Mouse (Mus musculus): ENCODE data around the gene Fcgrt. TPM values are rescaled to one million over a fixed set of nuclear protein-coding genes. Genes with fewer than 3 reads are reported as not detected.
A peak's percentile ranks its signal among the peaks of the same experiment; 100 is the strongest.
"Not testable (repeated sequence)": the region's sequence is repeated elsewhere in the genome, so short reads cannot be mapped to it uniquely, and the experiment has no call there.

Fcgrt gene
- total RNA-seq, 2 experiments from 2014 or later: 19.6 to 20.1 TPM

- DNase-seq (ENCODE audit: low spot score in 2 of 2): no peak
These were observed 28.2 kb upstream of the Fcgrt start for GRCm38 (mm10) chr7:45131850-45132249.

DNA sequence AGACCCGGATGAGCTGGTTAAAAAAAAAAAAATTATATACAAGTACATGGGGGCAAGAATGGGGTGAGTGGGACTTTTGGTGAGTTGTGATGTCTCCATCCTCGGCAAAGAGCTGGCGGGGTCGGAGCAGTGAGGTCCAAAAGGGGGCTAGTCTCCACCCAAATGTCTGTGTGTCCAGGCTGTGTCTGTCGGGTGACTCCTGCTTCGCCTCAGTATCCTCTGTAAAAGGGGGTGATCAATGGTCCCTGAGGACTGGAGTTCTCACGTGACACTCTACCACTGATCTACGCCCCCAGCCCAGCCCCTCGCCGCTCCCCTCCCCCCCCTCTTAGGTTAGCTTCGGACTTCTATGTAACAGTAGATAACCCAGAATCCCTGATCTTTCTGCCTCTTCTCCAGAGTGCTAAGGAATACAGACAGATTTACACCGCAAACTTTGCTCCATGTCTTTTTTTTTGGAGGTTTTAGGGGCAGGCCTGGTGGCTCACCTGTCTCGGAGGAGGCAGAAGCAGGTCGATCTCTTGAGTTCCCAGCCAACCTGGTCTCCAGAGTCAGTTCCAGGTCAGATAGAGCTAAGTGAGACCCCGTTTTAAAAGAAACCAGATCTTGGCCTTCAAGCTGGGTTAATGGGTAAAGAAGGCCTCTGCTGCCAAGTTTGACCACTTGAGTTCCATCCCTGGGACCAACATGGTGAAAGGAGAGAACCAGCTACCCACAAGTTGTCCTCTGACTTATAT is 26.3 kb upstream of the Fcgrt start:
- no peak for DNase-seq (ENCODE audit: low spot score in 2 of 2)

DNA sequence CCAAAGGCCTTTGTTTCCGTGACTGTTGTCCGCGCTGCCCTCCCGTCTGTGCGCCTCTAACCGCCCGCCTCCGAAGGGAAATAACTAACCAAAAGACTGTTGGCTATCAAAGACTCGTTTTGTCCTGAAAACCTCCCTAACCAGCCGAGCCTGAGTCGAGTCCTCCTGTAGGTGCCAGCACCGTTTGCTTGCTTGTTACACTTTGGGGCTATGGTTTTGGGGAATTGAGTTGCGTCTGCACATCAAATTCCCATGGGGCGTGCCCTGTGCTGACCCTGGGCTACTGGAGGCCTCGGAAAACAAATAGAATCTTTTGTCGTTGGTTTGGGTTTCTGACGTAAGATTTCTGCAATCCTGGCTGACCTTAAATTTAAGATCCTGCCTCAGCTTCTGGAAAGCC is 25.7 kb upstream of the Fcgrt start:
- no peak for DNase-seq (ENCODE audit: low spot score in 2 of 2)

GRCm38 (mm10) chr7:45128624-45129246 is 25.1 kb upstream of the Fcgrt start, which contains the start of gene Rpl13a:
Gene Rpl13a (minus strand): TSS chr7:45128761.
- peak; percentile 98 to 99 for DNase-seq (ENCODE audit: low spot score in 2 of 2)

GRCm38 (mm10) chr7:45127700-45128224 is 24.1 kb upstream of the Fcgrt start:
- no peak for DNase-seq (ENCODE audit: low spot score in 2 of 2)

DNA sequence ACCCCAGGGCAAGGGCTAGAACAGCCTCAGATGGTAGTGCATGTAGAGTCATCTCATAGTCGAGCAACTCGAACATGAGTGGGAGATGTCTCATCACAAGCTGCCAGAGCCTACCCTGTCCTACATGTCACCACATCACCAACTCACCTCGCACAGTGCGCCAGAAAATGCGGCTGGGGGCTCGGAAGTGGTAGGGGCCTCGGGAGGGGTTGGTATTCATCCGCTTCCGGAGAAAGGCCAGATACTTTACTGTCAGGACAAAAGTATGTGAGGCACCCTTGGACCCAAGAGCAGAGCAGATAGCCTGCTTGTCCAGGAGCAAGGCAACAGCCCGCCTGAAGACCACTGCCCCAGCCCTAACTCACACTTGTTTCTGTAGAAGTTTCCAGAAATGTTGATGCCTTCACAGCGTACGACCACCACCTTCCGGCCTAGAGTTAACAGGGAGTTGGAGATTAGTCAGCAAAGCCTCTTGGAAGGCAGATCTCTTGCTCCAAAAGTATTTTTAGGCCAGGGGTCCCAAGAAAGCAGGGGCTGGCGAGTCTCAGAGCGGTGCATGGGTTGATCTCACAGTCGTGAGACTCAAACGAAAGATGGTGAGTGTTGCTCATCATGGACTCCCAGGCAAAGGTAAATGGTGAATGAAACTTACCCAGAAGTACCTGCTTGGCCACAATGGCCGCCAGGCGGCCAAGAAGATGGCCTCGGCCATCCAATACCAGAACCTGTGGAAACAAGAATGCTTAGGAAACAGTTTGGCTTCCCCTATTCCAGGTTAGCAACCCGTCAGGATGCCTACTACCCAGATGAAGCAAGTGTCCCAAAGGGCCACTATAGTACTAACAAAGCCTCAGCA is 23.4 kb upstream of the Fcgrt start:
- DNase-seq (ENCODE audit: low spot score in 2 of 2): no peak

GRCm38 (mm10) chr7:45126147-45126843 is 22.6 kb upstream of the Fcgrt start:
- no peak for DNase-seq (ENCODE audit: low spot score in 2 of 2)

DNA sequence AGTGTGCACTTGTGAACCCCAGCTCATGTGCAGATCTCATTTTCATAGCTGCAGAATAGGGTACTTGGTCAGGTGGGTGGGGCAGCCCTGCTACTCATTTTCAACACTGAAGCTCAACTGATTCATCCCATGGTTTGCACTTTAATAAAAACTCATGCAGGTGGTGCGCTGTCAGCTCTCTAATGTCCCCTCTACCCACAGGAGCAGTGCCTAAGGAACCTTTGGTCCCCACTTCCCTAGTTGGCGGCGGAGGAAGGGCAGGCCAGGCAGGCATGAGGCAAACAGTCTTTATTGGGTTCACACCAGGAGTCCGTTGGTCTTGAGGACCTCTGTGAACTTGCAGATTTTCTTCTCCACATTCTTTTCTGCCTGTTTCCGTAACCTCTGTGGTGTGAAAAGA is 22.0 kb upstream of the Fcgrt start:
- not testable (repeated sequence) for DNase-seq (ENCODE audit: low spot score in 2 of 2)

- no peak for DNase-seq (ENCODE audit: low spot score in 2 of 2)
These were observed 21.5 kb upstream of the Fcgrt start for GRCm38 (mm10) chr7:45125144-45125600.

GRCm38 (mm10) chr7:45124224-45125143 is 20.8 kb upstream of the Fcgrt start, which contains the start of gene Rps11:
Gene Rps11 (minus strand): TSS chr7:45124439.
- peak; percentile 99 for DNase-seq (ENCODE audit: low spot score in 2 of 2)

GRCm38 (mm10) chr7:45123186-45123570 is 19.5 kb upstream of the Fcgrt start:
- no peak for DNase-seq (ENCODE audit: low spot score in 2 of 2)

- no peak for DNase-seq (ENCODE audit: low spot score in 2 of 2)
These were observed 19.0 kb upstream of the Fcgrt start for GRCm38 (mm10) chr7:45122561-45123185.

- DNase-seq (ENCODE audit: low spot score in 2 of 2): no peak
These were observed 18.3 kb upstream of the Fcgrt start for GRCm38 (mm10) chr7:45121966-45122365.

DNA sequence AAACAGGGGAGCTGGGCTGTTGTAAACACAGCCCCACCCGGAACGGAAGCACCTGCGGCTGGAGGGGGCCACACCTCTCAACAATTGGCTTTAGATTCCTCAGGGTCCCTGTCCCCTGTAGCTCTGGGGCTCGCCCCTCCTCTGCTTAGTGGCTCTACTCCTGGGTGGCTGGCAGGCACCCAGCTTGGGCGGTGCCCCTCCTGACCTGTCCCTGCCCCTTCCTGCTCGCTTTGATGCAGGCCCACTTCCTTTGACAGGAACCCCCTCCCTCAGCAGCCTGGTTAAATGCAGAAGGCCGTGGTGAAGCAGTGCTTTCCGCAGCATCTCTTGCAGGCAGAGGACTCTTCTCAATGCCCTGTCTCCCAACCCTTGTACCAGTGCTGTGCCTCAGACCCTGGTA is 17.8 kb upstream of the Fcgrt start:
- no peak for DNase-seq (ENCODE audit: low spot score in 2 of 2)

GRCm38 (mm10) chr7:45119780-45120709 is 16.4 kb upstream of the Fcgrt start:
- DNase-seq (ENCODE audit: low spot score in 2 of 2): no peak

DNA sequence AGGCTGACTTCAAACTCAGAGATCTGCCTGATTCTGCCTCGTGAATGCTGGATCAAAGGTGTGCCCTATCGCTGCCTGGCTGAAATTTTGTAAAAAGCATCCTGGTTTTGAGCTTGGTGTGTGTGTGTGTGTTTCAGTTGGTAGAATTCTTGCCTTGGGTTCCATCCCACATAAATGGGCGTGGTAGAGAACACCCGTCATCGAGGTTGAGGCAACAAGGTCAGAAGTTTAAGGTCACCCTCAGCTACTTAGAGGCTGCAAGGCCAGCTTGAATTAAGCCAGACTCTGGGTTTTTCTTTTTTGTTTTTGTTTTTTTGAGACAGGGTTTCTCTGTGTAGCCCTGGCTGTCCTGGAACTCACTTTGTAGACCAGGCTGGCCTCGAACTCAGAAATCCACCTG is 14.7 kb upstream of the Fcgrt start:
- DNase-seq (ENCODE audit: low spot score in 2 of 2): no peak

GRCm38 (mm10) chr7:45117566-45117965 is 13.9 kb upstream of the Fcgrt start:
- DNase-seq (ENCODE audit: low spot score in 2 of 2): no peak

GRCm38 (mm10) chr7:45113476-45113875 is 9.8 kb upstream of the Fcgrt start:
- no peak for DNase-seq (ENCODE audit: low spot score in 2 of 2)

Data from left cerebral cortex, adult 18-20 months (tissue).